Mouse (Mus musculus) spleen, adult 2 months (tissue): ENCODE results near the gene Garem2. TPM values are rescaled to one million over a fixed set of nuclear protein-coding genes. Genes with fewer than 3 reads are reported as not detected.
"Not testable (repeated sequence)": the region's sequence is repeated elsewhere in the genome, so short reads cannot be mapped to it uniquely, and the experiment has no call there.

Experiments used
- DNase-seq, 2 experiments: peaks; one replicate each; pipeline versions ENCODE4 v3.0.0 to v3.0.0-alpha.2; 2012 to 2021; ENCODE audit warnings: low spot score in 2 of 2, low read depth in 1 of 2
- H3K27ac ChIP-seq: fragments of 200-500 bp; 2 replicates; pipeline ENCODE4 v1.5.1; 2012; ENCODE audit warnings: low read length, inconsistent platforms; ENCODE audit not compliant: insufficient read depth
- H3K27me3 ChIP-seq: fragments of 200-500 bp; 2 replicates; pipeline ENCODE4 v1.6.1; 2012; ENCODE audit warnings: mild to moderate bottlenecking, moderate library complexity, low read length, inconsistent platforms; ENCODE audit not compliant: control insufficient read depth, insufficient read depth
- H3K36me3 ChIP-seq: fragments of 200-500 bp; 2 replicates; pipeline ENCODE4 v1.6.1; 2012; ENCODE audit warnings: mild to moderate bottlenecking, low read length, inconsistent platforms; ENCODE audit not compliant: control insufficient read depth, insufficient read depth
- H3K4me1 ChIP-seq: fragments of 200-500 bp; 2 replicates; pipeline ENCODE4 v1.6.1; 2011; ENCODE audit warnings: inconsistent platforms; ENCODE audit not compliant: control insufficient read depth, insufficient read depth, insufficient read length
- H3K4me3 ChIP-seq: fragments of 200-500 bp; 2 replicates; pipeline ENCODE4 v1.5.1; 2011; ENCODE audit warnings: mild to moderate bottlenecking, inconsistent platforms; ENCODE audit not compliant: insufficient read depth, insufficient read length; ENCODE audit errors: extremely low read depth
- CTCF ChIP-seq: fragments of 200-500 bp; IDR thresholded peaks from 2 replicates; pipeline ENCODE4 v1.5.1; 2011; ENCODE audit warnings: mild to moderate bottlenecking, inconsistent platforms; ENCODE audit not compliant: insufficient read depth, insufficient read length, insufficient replicate concordance; ENCODE audit errors: extremely low read depth
- POLR2A ChIP-seq: fragments of 200-500 bp; IDR thresholded peaks from 2 replicates; pipeline ENCODE4 v1.6.1; 2011; ENCODE audit warnings: low read depth, low read length, inconsistent platforms
- WGBS: fragments of 180-500 bp; shearing (Covaris S2); methylation state at CpG from one replicate; pipeline ENCODE4 v1.1.7; 2018; 5-methylcytosine and 5-hydroxymethylcytosine counted together
- polyA plus RNA-seq: library from polyadenylated mRNA; depleted of rRNA; stranded (reverse); fragments of >200 nt; gene quantifications from 2 replicates; pipeline ENCODE4 v1.2.3, GENCODE M21; 2012; rRNA removed

Gene Garem2
- polyA plus RNA-seq: not detected in 2 replicates

DNA sequence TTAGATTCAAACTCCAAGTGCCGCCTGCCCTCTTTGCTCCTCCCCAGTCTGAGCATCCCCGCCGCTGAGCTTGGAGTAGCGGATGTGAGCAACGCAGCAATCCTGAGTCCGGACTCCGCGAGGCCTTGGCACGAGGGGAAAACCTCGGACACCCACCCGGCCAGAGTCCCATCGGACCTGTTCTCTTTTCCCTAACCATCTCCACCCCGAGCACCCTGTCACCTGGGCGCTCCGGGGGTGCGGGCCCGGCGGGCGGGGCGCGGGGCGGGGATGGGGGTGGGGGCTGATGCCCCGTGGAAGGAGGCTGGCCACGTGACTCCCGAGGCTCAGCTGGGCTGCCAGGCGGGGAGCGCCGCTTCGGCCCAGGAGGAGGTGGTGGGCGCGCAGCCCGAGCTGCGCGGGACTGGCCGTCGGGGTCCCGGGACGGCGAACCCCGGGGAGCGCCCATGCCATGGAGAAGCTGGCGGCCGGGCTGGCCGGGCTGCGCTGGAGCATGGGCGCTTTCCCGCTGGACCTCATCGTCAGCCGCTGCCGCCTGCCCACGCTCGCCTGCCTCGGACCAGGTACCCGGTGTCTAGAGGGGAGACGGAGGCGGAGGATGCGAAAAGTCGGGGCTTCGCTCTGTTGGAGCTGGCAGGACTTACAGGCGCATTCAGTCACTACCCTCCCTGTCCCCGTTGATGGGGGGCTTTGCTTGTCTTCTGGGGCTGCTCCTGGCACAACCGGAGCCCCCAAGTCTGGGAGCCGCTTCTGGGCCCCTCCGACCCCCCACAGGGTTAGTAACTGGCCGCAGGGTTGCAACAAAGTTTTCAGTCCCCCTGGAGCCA lies at the start of gene Garem2:
Gene Garem2, plus strand, starts transcription at position 321 of the 827 bp plus-strand sequence.
- H3K27me3 ChIP-seq: peaks cover 17% of the 10 kb centered on the region
- TF ChIP-seq CTCF (no peak), POLR2A (no peak)

DNA sequence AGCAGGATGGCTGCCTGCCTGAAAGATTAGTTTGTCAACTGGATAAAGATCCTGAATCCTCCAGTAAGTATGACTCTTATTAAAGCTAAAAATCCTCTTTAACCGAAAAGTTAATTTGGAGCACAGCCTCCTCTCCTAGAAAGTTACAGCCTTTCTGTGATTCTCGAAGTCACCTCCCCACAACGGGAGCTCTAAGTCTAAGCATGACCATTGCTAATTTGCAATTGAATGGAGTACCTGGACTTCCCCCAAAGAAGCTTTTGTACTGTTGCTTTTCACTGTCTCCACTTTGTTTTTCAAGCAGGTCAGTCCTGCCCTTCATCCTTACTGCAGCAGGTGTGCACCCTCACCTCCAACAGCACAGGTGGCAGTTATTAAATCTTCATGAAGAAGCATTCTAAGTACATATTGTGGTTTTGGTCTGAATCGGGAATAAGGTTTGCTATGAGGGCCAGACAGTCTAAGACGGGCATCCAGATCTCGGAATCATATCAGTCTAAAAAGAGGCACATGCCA lies 46.7 kb upstream of the Garem2 start:
- no peaks in the 10 kb centered on the region for H3K27me3 ChIP-seq

More for the DNA sequence above, at the start of gene Garem2:
- H3K4me3 ChIP-seq: no peak within 1 kb of the TSS
- no peaks in the 10 kb centered on the region for H3K36me3 ChIP-seq
- H3K4me1 ChIP-seq: peaks cover 4% of the 10 kb centered on the region; the same call in 1 of the 2 replicates
- 5% methylated on average over 65 of the region's 65 CpGs for WGBS
- no peak for DNase-seq
- no peak within 1 kb of the TSS for H3K27ac ChIP-seq

DNA sequence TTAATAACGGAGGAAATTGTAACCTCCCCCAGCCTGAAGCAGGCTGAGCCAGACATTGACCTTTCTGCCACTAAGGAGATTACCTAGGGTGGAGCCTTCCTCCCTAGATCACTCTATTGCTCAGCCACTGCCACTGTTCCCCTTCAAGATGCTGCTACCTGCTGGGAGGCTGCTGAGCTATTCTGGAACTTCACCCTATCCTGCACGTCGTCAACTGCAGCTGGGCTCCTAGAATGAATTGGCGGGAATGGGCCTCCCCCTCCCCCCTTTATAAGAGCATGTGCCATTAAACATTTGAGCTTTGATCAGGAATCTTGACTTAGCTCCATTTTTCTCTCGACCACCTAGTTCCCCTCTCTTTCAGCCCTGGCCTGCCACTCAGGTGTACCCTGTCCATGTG lies 45.4 kb upstream of the Garem2 start:
- H3K4me3 ChIP-seq, H3K36me3 ChIP-seq, H3K4me1 ChIP-seq, H3K27ac ChIP-seq, DNase-seq, H3K27me3 ChIP-seq: not testable (repeated sequence)
- WGBS: 89% methylated on average over 5 of the region's 5 CpGs

More for the DNA sequence above, 46.7 kb upstream of the Garem2 start:
- no peak overlapping the region for H3K4me3 ChIP-seq
- no peak overlapping the region for H3K27ac ChIP-seq
- 95% methylated on average over 6 of the region's 6 CpGs for WGBS
- no peak for TF ChIP-seq CTCF
- TF ChIP-seq POLR2A: no peak
- H3K4me1 ChIP-seq: no peaks in the 10 kb centered on the region
- DNase-seq: no peak
- peaks cover 4% of the 10 kb centered on the region; the same call in 1 of the 2 replicates for H3K36me3 ChIP-seq

GRCm38 (mm10) chr5:30067726-30068125 lies 37.2 kb upstream of the Garem2 start:
- 72% methylated on average over 6 of the region's 6 CpGs for WGBS
- Histone ChIP-seq H3K4me1 (0 out of 2 replicates have a peak, but pooled peaks cover 2% of the 10 kb centered on the region), H3K27me3 (no peaks in the 10 kb centered on the region), H3K27ac (no peak overlapping the region), H3K36me3 (peaks cover 2% of the 10 kb centered on the region), H3K4me3 (no peak overlapping the region)
- TF ChIP-seq POLR2A (no peak), CTCF (no peak)
- DNase-seq: no peak

DNA sequence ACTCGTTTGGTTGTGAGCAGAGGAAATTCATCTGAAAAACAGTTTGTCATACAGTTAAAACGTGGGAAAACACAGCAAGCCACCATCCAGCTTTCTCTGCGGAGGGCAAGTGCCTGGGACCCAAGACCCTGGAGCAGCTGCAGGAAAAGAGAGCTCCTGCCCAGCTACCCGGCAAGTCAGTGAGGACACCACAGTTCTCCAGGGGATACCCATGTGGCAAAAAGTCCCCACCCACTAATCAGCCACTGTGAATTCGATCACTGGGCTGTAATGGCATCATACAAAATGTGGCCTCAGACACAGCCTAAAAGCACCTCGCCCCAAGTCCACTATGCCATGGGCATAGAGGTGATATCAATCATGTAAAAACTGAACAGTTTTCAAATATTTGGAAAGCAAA lies 33.3 kb upstream of the Garem2 start:
- TF ChIP-seq CTCF (no peak), POLR2A (no peak)
- WGBS: 50% methylated on average over 6 of the region's 6 CpGs
- H3K4me1 ChIP-seq: peaks cover 5% of the 10 kb centered on the region; the same call in 1 of the 2 replicates
- H3K4me3 ChIP-seq: no peak overlapping the region
- no peaks in the 10 kb centered on the region for H3K27me3 ChIP-seq
- DNase-seq: no peak
- no peak overlapping the region for H3K27ac ChIP-seq
- H3K36me3 ChIP-seq: no peaks in the 10 kb centered on the region; the same call in 1 of the 2 replicates

DNA sequence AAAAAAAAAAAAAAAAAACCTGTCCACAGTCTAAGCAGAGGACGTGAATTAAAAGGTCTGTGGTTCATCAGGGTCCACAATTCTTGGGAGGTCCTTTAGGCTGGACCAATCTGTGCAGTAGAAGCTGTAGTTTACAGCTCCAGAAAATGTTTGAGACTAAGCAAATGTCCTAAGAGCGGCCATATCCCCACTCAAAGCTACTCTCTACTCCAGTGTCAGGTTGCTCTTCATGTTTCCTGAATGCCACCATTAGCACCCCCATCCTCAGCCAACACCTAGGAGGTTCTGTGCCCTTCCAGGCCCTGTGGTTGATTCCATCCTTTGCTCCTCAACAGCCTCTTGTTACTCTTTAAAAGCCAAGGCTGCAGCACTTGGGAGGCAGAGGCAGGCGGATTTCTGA lies 32.6 kb upstream of the Garem2 start:
- no peak for TF ChIP-seq CTCF
- TF ChIP-seq POLR2A: no peak
- Histone ChIP-seq H3K36me3 (no peaks in the 10 kb centered on the region; the same call in 1 of the 2 replicates), H3K4me3 (peak overlapping the region; percentile 4; the same call in 1 of the 2 replicates), H3K27me3 (no peaks in the 10 kb centered on the region), H3K27ac (no peak overlapping the region), H3K4me1 (peaks cover 5% of the 10 kb centered on the region; the same call in 1 of the 2 replicates)
- no peak for DNase-seq
- WGBS: 54% methylated on average over 3 of the region's 3 CpGs
